Mouse (Mus musculus) ES-E14 (cell line): ENCODE results near the gene Exoc6. TPM values are rescaled to one million over a fixed set of nuclear protein-coding genes. Genes with fewer than 3 reads are reported as not detected.

Source experiments
- DNase-seq: peaks from one replicate; pipeline ENCODE4 v3.0.0-alpha.2; 2013; ENCODE audit warnings: low read depth, low spot score
- H3K27ac ChIP-seq: 2 replicates; pipeline ENCODE4 v1.5.1; 2012; ENCODE audit warnings: low read depth, mild to moderate bottlenecking, low read length, moderate library complexity, mixed read lengths; ENCODE audit not compliant: poor library complexity, insufficient read depth, severe bottlenecking
- H3K36me3 ChIP-seq: 2 replicates; pipeline ENCODE4 v1.6.1; 2012; ENCODE audit warnings: mild to moderate bottlenecking, low read length, moderate library complexity, mixed read lengths; ENCODE audit not compliant: control insufficient read depth, poor library complexity, insufficient read depth, severe bottlenecking
- H3K4me1 ChIP-seq, 2 experiments: fragments of 150-350 bp in 1 of 2; sonication (generic) in 1 of 2; 2 replicates each; pipeline ENCODE4 v1.6.1; 2012; ENCODE audit warnings: low read length in 2 of 2, mild to moderate bottlenecking in 1 of 2, mixed read lengths in 1 of 2; ENCODE audit not compliant: control insufficient read depth in 2 of 2, insufficient read depth in 2 of 2, poor library complexity in 1 of 2
- H3K4me3 ChIP-seq, 2 experiments: fragments of 150-350 bp in 1 of 2; sonication (generic) in 1 of 2; 2 replicates each; pipeline ENCODE4 v1.5.1; 2012; ENCODE audit warnings: low read length in 2 of 2, low read depth in 1 of 2, mild to moderate bottlenecking in 1 of 2, mixed read lengths in 1 of 2; ENCODE audit not compliant: insufficient read depth in 1 of 2, poor library complexity in 1 of 2, severe bottlenecking in 1 of 2
- H3K9ac ChIP-seq: 2 replicates; pipeline ENCODE4 v1.6.1; 2012; ENCODE audit warnings: low read depth, mild to moderate bottlenecking, low read length, mixed read lengths; ENCODE audit not compliant: poor library complexity, insufficient read depth, severe bottlenecking
- H3K9me3 ChIP-seq: fragments of 150-350 bp; sonication (generic); 2 replicates; pipeline ENCODE4 v1.6.1; 2012; ENCODE audit warnings: low read depth, mild to moderate bottlenecking, low read length; ENCODE audit not compliant: control insufficient read depth, insufficient read depth
- CHD2 ChIP-seq: IDR thresholded peaks from 2 replicates; pipeline ENCODE4 v1.6.1; 2014; ENCODE audit warnings: mild to moderate bottlenecking, low read depth, low read length, inconsistent platforms
- HCFC1 ChIP-seq: IDR thresholded peaks from 2 replicates; pipeline ENCODE4 v1.6.1; 2012; ENCODE audit warnings: low read length, inconsistent platforms, borderline replicate concordance; ENCODE audit not compliant: insufficient read depth
- MAFK ChIP-seq: IDR thresholded peaks from 2 replicates; pipeline ENCODE4 v1.6.1; 2014; ENCODE audit warnings: mild to moderate bottlenecking, low read depth, low read length, inconsistent platforms; ENCODE audit not compliant: insufficient read depth
- ZC3H11A ChIP-seq: IDR thresholded peaks from 2 replicates; pipeline ENCODE4 v1.6.1; 2012; ENCODE audit warnings: low read depth, mild to moderate bottlenecking, inconsistent platforms, low read length, borderline replicate concordance
- ZNF384 ChIP-seq: IDR thresholded peaks from 2 replicates; pipeline ENCODE4 v1.6.1; 2012; ENCODE audit warnings: low read depth, low read length, inconsistent platforms
- in situ Hi-C, 2 experiments: fragments of 600-800 bp; cut with MboI; formaldehyde crosslinking; loops; one replicate each; pipeline ENCODE4 v1.15.1; 2025; ENCODE audit warnings: low sequenced_read_pairs in 2 of 2, inconsistent platforms in 1 of 2; ENCODE audit not compliant: unreplicated experiment in 2 of 2
- total RNA-seq: library from RNA; depleted of rRNA; stranded (reverse); fragments of 300-350 nt; gene quantifications from 2 replicates; pipeline ENCODE4 v1.2.3, GENCODE M21; 2012

The Exoc6 gene
- total RNA-seq, 1 experiment, result 10.1 TPM

DNA sequence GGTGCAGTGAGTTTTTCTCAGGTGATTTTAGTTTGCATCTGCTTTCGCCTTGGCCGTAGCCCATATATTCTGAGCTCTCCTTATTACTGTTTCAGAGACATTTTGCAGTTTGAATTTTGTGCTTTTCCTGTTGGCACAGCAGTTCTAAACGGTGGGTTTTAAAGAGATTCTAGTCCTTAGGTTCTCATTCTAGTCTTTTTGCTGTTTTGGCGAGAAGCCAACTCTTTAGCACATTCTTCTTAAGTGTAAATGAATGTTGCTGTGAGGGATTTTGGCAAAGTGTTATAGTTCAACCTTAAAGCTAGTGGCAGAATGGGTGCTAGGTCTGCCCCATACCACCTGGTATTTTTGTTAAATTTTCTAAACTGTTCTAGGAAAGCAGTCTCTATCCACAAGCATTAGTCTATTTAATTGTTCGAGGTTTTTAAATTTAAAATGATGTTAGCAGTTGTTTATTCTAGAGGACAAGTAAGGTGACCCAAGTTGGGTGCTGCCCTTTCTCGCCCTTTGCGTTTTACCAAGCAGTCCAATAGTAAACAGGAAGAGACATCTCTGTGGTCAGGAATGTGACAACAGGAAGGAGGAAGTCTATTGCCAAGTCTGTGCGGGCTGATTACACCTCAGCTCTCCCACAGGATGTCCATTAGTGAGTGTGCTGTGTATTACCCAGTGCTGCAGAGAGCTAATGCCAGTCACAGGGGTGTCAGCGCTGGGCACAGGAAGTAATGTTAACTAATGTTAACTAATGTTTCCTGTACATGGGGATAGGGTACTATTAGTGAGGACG lies 11.1 kb downstream of the Exoc6 start:
- H3K4me1 ChIP-seq, result peaks cover 0 to 7% of the 10 kb centered on the region in 2 experiments; a peak in 1 of 4 replicates
- no peak for DNase-seq
- no peak for TF ChIP-seq ZC3H11A
- TF ChIP-seq CHD2, result no peak
- TF ChIP-seq HCFC1, result no peak
- in situ Hi-C loops, result no loop called here
- no peak overlapping the region for H3K4me3 ChIP-seq
- no peak overlapping the region for H3K27ac ChIP-seq
- no peak overlapping the region for H3K9ac ChIP-seq
- no peaks in the 10 kb centered on the region for H3K9me3 ChIP-seq
- H3K36me3 ChIP-seq, result no peaks in the 10 kb centered on the region

DNA sequence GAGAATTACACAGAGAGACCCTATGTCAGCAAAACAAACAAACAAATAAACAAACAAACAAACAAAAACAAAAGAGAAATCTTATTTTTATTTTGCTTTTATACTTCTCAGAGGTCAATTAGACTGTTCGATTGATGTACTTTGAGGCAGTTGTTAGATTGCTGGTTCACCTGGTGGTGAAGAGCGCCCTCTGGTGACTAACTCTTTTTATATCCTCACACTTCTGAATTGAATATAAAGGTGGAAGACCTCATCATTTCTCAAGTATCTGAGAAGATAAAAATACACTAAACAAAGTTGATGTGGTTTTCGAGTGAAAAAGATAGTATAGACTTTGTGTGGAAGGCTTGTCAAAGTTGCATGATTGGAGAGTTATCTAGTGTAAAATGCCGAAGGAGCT lies 13.5 kb downstream of the Exoc6 start:
- Histone ChIP-seq H3K9me3 (no peaks in the 10 kb centered on the region), H3K9ac (no peak overlapping the region), H3K36me3 (no peaks in the 10 kb centered on the region), H3K27ac (no peak overlapping the region), H3K4me3 (no peak overlapping the region), H3K4me1 (peaks cover 0 to 7% of the 10 kb centered on the region in 2 experiments; a peak in 1 of 4 replicates)
- in situ Hi-C loops, result no loop called here
- TF ChIP-seq MAFK, result no peak
- no peak for TF ChIP-seq ZNF384
- no peak for TF ChIP-seq ZC3H11A
- TF ChIP-seq HCFC1, result no peak
- TF ChIP-seq CHD2, result no peak
- peak; percentile 51 for DNase-seq

DNA sequence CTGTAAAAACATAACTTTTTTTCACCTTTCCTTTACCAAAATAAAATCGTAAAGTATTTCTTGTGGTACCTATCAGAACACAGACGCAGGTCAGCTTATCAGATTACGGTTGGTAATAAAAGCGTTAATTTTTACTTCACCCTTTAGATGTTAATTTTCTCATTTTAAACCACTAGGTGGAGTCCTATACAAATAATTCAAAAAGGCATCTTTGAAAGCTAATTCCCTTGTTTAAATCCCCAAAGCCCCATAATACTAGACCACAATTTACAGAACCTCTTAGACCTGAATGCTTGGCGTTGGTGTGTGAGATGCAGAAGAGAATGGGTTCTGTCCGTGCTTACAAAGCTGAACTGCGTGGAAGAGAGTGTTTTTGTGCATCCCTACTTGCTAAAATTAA lies 15.6 kb downstream of the Exoc6 start:
- Histone ChIP-seq H3K36me3 (no peaks in the 10 kb centered on the region), H3K4me3 (no peak overlapping the region), H3K27ac (no peak overlapping the region), H3K9me3 (no peaks in the 10 kb centered on the region), H3K9ac (no peak overlapping the region), H3K4me1 (no peaks in the 10 kb centered on the region; a peak in 1 of 4 replicates)
- no peak for DNase-seq
- TF ChIP-seq HCFC1 (no peak), MAFK (no peak), ZNF384 (no peak), ZC3H11A (no peak), CHD2 (no peak)
- in situ Hi-C loops, result no loop called here

DNA sequence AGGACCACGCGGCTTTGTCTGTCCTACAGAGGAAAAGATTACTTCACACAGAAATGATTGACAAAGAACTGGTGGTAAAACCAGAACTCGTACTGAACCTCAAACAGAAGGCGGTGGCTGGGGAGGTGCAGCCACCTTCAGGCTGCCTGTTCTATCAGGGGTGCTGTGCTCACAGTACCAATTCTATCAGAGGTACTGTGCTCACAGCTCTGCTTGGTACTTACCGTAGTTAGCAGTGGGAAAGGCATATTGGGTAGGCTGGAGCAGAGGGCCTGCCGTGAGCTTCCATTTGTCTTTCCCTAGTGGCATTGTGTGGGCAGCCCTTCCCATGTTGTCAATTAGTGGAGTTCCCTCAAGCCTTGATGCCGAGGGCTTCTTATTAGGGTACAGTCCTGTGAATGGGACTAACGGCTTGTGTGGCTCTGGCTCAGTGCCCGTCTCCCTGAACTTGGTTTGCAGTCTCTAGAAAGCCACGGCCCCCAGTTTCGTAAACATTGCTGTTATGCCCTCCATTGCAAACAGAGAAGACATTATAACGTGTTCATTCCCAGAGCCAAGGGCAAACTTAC lies 19.1 kb downstream of the Exoc6 start:
- H3K4me1 ChIP-seq, result no peaks in the 10 kb centered on the region
- in situ Hi-C loops, result no loop called here
- H3K27ac ChIP-seq, result no peak overlapping the region
- no peak for DNase-seq
- no peaks in the 10 kb centered on the region for H3K9me3 ChIP-seq
- no peak overlapping the region for H3K9ac ChIP-seq
- H3K36me3 ChIP-seq, result no peaks in the 10 kb centered on the region
- no peak for TF ChIP-seq CHD2
- TF ChIP-seq MAFK, result no peak
- TF ChIP-seq HCFC1, result no peak
- no peak for TF ChIP-seq ZNF384
- no peak for TF ChIP-seq ZC3H11A
- H3K4me3 ChIP-seq, result no peak overlapping the region
